Mouse (Mus musculus): ENCODE measurements around the gene Rabgap1l. TPM values are rescaled to one million over a fixed set of nuclear protein-coding genes. Genes with fewer than 3 reads are reported as not detected.

The Rabgap1l gene
- polyA plus RNA-seq, 1 experiment from 2014 or later = 13.6 TPM

DNA sequence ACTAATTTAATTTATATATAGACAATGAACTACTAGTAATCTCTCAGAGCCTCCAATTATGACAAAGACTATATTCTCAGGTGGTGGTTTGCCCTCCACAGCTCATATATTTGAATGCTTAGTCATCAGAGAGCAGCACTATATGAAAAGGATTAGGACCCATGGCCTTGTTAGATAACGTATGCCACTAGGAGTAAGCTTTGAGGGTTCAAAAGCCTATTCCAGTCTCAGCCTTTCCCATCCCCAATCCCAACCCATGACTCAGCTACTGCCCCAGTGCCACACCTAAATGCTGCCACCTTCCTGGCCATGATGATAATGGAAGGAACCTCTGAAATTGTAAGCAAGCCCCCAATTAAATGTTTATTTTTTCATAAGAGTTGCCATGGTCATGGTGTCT lies 195.6 kb downstream of the Rabgap1l start:
- Histone ChIP-seq H3K9ac (replicated peaks; ENCODE audit: low read length) (no peak overlapping the region), H3K4me1 (ENCODE audit: control insufficient read depth, insufficient read depth, low read length) (no peaks in the 10 kb centered on the region), H3K27me3 (ENCODE audit: control insufficient read depth, insufficient read depth, low read length) (no peaks in the 10 kb centered on the region), H3K4me2 (ENCODE audit: low read depth, low read length) (no peak overlapping the region), H3K27ac (replicated peaks; ENCODE audit: low read depth, low read length) (no peak overlapping the region), H3K9me3 (replicated peaks; ENCODE audit: control insufficient read depth, low read length) (no peaks in the 10 kb centered on the region), H3K36me3 (replicated peaks; ENCODE audit: control insufficient read depth, insufficient read depth, low read depth, low read length) (no peaks in the 10 kb centered on the region), H3K4me3 (ENCODE audit: low read depth, low read length) (no peak overlapping the region)
- no peak for DNase-seq (ENCODE audit: low spot score)
- ATAC-seq (replicated peaks; ENCODE audit: insufficient number of reproducible peaks, low FRiP score, low TSS enrichment, low read depth) = no peak
- 84% methylated on average over 1 of the region's 1 CpGs for WGBS

DNA sequence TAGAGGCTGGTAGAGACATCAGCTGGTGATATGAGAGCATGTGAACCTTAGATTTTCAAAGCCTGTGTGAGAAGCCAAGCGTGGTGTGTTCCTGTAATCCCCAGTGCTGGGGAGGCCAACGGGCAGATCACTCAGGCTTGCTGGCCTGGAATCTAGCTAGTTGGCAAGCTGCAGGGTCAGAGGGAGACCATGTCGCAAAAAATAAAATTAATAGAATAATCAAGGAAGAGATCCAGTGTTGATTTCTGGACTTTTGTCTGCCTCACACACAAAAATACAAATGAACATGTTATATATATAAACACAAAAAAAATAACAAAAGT lies 196.1 kb downstream of the Rabgap1l start:
- H3K9me3 ChIP-seq (replicated peaks; ENCODE audit: control insufficient read depth, low read length) = no peaks in the 10 kb centered on the region
- H3K27ac ChIP-seq (replicated peaks; ENCODE audit: low read depth, low read length) = no peak overlapping the region
- no peaks in the 10 kb centered on the region for H3K4me1 ChIP-seq (ENCODE audit: control insufficient read depth, insufficient read depth, low read length)
- no peak overlapping the region for H3K4me3 ChIP-seq (ENCODE audit: low read depth, low read length)
- H3K4me2 ChIP-seq (ENCODE audit: low read depth, low read length) = no peak overlapping the region
- 83% methylated on average over 3 of the region's 3 CpGs for WGBS
- no peak overlapping the region for H3K9ac ChIP-seq (replicated peaks; ENCODE audit: low read length)
- ATAC-seq (replicated peaks; ENCODE audit: insufficient number of reproducible peaks, low FRiP score, low TSS enrichment, low read depth) (no peak), DNase-seq (ENCODE audit: low spot score) (no peak)
- H3K27me3 ChIP-seq (ENCODE audit: control insufficient read depth, insufficient read depth, low read length) = no peaks in the 10 kb centered on the region
- H3K36me3 ChIP-seq (replicated peaks; ENCODE audit: control insufficient read depth, insufficient read depth, low read depth, low read length) = no peaks in the 10 kb centered on the region

DNA sequence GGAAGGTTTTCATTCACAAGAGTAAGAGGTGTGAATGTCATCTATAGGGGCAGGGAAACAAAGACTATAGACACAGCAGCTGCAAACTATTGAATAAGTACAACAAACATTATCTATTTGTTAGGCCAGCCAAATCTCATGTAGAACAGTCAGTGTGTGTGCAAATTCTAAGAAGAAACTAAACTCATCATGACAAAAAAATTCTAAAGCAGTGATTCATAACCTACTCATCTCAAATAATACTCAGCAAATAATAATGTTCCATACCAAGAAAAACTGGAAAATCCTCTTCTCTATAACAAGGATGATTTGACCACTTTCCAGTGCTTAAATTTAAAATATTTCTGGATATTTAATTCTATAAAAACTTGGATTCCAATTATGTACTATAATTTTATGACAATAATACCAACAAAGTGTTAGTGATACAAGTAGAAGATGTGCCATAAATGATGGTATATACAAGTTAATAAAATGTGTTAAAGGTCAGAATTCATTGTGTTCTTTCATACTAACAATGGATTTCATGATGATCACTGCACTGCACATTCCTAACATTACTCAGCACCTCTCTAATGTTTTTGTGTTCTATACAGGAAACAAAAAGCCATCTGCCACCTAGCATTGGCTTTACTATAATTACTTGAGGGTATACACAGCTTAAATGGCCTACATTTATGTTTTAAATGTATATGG lies 196.6 kb downstream of the Rabgap1l start:
- no peaks in the 10 kb centered on the region for H3K9me3 ChIP-seq (replicated peaks; ENCODE audit: control insufficient read depth, low read length)
- H3K4me3 ChIP-seq (ENCODE audit: low read depth, low read length) = no peak overlapping the region
- H3K4me1 ChIP-seq (ENCODE audit: control insufficient read depth, insufficient read depth, low read length) = no peaks in the 10 kb centered on the region
- no peaks in the 10 kb centered on the region for H3K36me3 ChIP-seq (replicated peaks; ENCODE audit: control insufficient read depth, insufficient read depth, low read depth, low read length)
- H3K27ac ChIP-seq (replicated peaks; ENCODE audit: low read depth, low read length) = no peak overlapping the region
- no peak for ATAC-seq (replicated peaks; ENCODE audit: insufficient number of reproducible peaks, low FRiP score, low TSS enrichment, low read depth)
- no peaks in the 10 kb centered on the region for H3K27me3 ChIP-seq (ENCODE audit: control insufficient read depth, insufficient read depth, low read length)
- DNase-seq (ENCODE audit: low spot score) = no peak
- no peak overlapping the region for H3K9ac ChIP-seq (replicated peaks; ENCODE audit: low read length)
- no peak overlapping the region for H3K4me2 ChIP-seq (ENCODE audit: low read depth, low read length)

DNA sequence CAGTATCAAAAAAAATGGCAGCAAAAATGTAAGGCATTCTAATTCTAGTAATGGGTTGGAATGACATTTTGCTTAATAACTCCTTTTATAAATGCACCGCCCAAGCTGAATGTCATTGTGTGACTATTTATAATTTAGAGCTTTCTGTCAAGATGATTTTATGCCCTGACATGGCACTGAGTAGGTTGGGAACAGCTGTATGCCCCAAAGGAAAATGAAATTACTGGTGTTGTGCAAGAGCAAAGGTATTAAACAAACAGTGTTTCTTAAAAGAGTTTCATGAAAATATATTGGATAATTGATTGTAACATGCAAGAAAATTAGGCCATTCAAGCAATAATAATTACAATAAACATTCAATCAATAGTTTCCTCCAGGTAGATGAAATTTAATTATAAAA lies 198.4 kb downstream of the Rabgap1l start:
- Histone ChIP-seq H3K9ac (replicated peaks; ENCODE audit: low read length) (no peak overlapping the region), H3K4me3 (ENCODE audit: low read depth, low read length) (no peak overlapping the region), H3K36me3 (replicated peaks; ENCODE audit: control insufficient read depth, insufficient read depth, low read depth, low read length) (no peaks in the 10 kb centered on the region), H3K9me3 (replicated peaks; ENCODE audit: control insufficient read depth, low read length) (no peaks in the 10 kb centered on the region), H3K27ac (replicated peaks; ENCODE audit: low read depth, low read length) (no peak overlapping the region), H3K4me2 (ENCODE audit: low read depth, low read length) (no peak overlapping the region), H3K27me3 (ENCODE audit: control insufficient read depth, insufficient read depth, low read length) (no peaks in the 10 kb centered on the region), H3K4me1 (ENCODE audit: control insufficient read depth, insufficient read depth, low read length) (no peaks in the 10 kb centered on the region)
- 78% methylated on average over 1 of the region's 1 CpGs for WGBS
- no peak for ATAC-seq (replicated peaks; ENCODE audit: insufficient number of reproducible peaks, low FRiP score, low TSS enrichment, low read depth)
- DNase-seq (ENCODE audit: low spot score) = no peak

DNA sequence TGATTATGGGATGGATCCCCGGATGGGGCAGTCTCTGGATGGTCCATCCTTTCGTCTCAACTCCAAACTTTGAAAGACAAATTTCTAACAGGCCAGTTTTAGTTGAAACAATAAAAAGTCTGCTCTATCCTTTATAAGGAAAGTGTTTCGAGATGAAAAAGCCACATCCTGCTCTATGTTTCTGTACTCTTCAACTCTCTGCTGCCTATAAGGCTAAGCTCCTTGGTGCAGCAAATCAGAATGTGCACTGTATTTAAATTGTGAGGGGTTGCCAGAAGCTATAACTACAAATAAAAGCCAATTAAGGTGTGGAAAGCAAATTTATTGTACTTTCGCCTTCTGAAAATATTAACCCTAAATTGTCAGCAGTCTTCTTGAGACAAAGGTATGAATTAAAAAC lies 198.9 kb downstream of the Rabgap1l start:
- no peaks in the 10 kb centered on the region for H3K4me1 ChIP-seq (ENCODE audit: control insufficient read depth, insufficient read depth, low read length)
- 84% methylated on average over 4 of the region's 4 CpGs for WGBS
- no peaks in the 10 kb centered on the region for H3K36me3 ChIP-seq (replicated peaks; ENCODE audit: control insufficient read depth, insufficient read depth, low read depth, low read length)
- no peak for ATAC-seq (replicated peaks; ENCODE audit: insufficient number of reproducible peaks, low FRiP score, low TSS enrichment, low read depth)
- no peaks in the 10 kb centered on the region for H3K27me3 ChIP-seq (ENCODE audit: control insufficient read depth, insufficient read depth, low read length)
- no peak overlapping the region for H3K4me3 ChIP-seq (ENCODE audit: low read depth, low read length)
- H3K27ac ChIP-seq (replicated peaks; ENCODE audit: low read depth, low read length) = no peak overlapping the region
- no peak overlapping the region for H3K4me2 ChIP-seq (ENCODE audit: low read depth, low read length)
- H3K9ac ChIP-seq (replicated peaks; ENCODE audit: low read length) = no peak overlapping the region
- no peak for DNase-seq (ENCODE audit: low spot score)
- H3K9me3 ChIP-seq (replicated peaks; ENCODE audit: control insufficient read depth, low read length) = no peaks in the 10 kb centered on the region

DNA sequence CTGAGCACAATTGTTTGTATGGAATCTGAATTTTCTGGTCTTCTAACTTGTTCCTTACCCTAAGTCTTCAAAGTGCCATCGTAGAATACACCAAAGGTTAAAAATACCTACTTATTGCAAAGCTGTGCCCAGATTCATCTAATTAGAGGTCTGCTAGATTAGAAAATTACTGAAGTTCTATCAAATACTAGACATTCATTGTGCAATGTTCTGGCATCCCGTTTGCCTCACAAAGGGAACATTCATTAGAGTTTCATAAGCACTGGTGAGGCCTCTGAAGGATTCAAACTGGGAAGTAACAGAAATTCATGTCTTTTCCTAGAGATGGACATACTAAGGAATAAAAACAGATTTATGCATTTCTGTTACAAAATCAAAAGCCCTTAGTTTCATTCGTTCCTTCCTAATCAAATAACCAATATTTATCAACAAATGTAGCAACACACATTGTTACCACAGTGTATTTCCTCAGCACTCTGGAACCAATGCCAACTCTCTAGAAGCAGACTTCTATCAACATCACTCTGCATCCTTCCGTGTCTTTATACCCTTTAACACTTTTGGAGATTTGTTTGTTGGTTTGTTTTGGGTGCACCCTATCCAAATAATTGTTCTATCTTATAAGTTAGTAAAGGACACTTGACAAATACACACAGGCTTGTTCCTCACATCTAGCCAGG lies 204.0 kb downstream of the Rabgap1l start:
- DNase-seq (ENCODE audit: low spot score) = no peak
- Histone ChIP-seq H3K4me2 (ENCODE audit: low read depth, low read length) (no peak overlapping the region), H3K9me3 (replicated peaks; ENCODE audit: control insufficient read depth, low read length) (no peaks in the 10 kb centered on the region), H3K4me3 (ENCODE audit: low read depth, low read length) (no peak overlapping the region), H3K36me3 (replicated peaks; ENCODE audit: control insufficient read depth, insufficient read depth, low read depth, low read length) (no peaks in the 10 kb centered on the region), H3K9ac (replicated peaks; ENCODE audit: low read length) (no peak overlapping the region), H3K4me1 (ENCODE audit: control insufficient read depth, insufficient read depth, low read length) (no peaks in the 10 kb centered on the region), H3K27me3 (ENCODE audit: control insufficient read depth, insufficient read depth, low read length) (no peaks in the 10 kb centered on the region), H3K27ac (replicated peaks; ENCODE audit: low read depth, low read length) (no peak overlapping the region)
- ATAC-seq (replicated peaks; ENCODE audit: insufficient number of reproducible peaks, low FRiP score, low TSS enrichment, low read depth) = no peak
- 73% methylated on average over 4 of the region's 4 CpGs for WGBS

DNA sequence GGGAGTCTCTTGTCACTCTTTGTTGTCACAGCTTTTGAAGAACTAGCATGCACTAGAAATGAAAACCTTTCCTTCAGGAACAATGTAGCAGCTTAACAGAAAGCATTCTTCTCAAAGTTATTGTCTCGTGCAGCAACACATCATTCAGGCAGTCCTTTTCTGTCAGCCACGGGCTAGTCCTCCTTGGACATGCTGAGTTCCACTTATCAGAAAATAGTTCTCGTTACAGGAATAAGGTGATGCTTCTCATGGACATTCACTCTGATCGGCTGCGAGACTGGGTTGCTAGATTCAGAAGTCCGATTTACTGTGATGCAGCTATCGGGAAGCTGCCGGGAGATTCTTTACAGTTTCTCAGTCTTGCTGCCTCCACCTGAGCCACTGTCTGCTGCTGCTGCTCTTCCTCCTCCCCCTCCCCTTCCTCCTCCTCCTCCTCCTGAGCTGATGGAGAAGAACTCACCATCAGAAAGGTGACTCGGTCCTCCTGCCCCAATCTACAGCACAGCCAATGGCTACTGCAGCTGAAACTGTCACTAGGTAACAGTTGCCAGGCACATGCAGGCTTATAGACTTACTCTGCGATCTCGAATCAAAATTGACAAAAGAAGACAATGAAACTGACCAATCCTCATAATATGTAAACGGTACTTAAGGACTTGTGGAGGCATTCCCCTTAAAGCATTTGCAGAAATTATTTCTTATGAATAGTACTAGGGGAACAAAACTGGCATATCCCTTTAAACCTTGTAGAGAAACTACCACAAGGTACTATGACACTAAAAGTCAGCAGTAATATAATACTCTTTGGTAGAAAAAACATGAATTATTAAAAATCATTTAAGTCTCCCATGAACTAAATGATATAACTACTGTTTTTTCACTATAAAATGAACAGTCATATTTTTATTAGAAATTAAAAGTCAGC lies 213.4 kb downstream of the Rabgap1l start:
- no peak overlapping the region for H3K27ac ChIP-seq (replicated peaks; ENCODE audit: low read depth, low read length)
- H3K4me1 ChIP-seq (ENCODE audit: control insufficient read depth, insufficient read depth, low read length) = no peaks in the 10 kb centered on the region
- DNase-seq (ENCODE audit: low spot score) (no peak), ATAC-seq (replicated peaks; ENCODE audit: insufficient number of reproducible peaks, low FRiP score, low TSS enrichment, low read depth) (no peak)
- 68% methylated on average over 12 of the region's 12 CpGs for WGBS
- no peaks in the 10 kb centered on the region for H3K27me3 ChIP-seq (ENCODE audit: control insufficient read depth, insufficient read depth, low read length)
- H3K9me3 ChIP-seq (replicated peaks; ENCODE audit: control insufficient read depth, low read length) = no peaks in the 10 kb centered on the region
- no peak overlapping the region for H3K9ac ChIP-seq (replicated peaks; ENCODE audit: low read length)
- H3K36me3 ChIP-seq (replicated peaks; ENCODE audit: control insufficient read depth, insufficient read depth, low read depth, low read length) = no peaks in the 10 kb centered on the region
- no peak overlapping the region for H3K4me3 ChIP-seq (ENCODE audit: low read depth, low read length)
- H3K4me2 ChIP-seq (ENCODE audit: low read depth, low read length) = no peak overlapping the region

DNA sequence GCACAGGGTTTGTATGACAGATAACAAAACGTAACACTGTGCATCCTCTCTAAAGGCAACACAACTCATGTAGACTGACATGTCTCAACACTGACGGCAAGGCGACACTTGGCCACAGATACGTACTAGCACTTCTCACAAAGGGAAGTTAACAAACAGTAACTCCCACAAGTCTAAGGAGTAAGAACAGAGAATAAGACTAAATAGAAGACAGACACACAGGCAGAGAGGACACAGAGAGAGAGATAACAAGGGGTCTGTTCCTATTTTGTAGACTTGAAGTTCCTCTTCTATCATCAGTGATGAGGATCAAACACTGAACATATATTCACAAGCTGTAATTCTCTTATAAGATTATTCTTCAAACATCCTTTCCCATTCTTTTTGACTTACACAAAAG lies 216.9 kb downstream of the Rabgap1l start:
- ATAC-seq (replicated peaks; ENCODE audit: insufficient number of reproducible peaks, low FRiP score, low TSS enrichment, low read depth) (no peak), DNase-seq (ENCODE audit: low spot score) (no peak)
- Histone ChIP-seq H3K4me3 (ENCODE audit: low read depth, low read length) (no peak overlapping the region), H3K9ac (replicated peaks; ENCODE audit: low read length) (no peak overlapping the region), H3K27ac (replicated peaks; ENCODE audit: low read depth, low read length) (no peak overlapping the region), H3K4me2 (ENCODE audit: low read depth, low read length) (no peak overlapping the region), H3K36me3 (replicated peaks; ENCODE audit: control insufficient read depth, insufficient read depth, low read depth, low read length) (no peaks in the 10 kb centered on the region), H3K27me3 (ENCODE audit: control insufficient read depth, insufficient read depth, low read length) (no peaks in the 10 kb centered on the region), H3K4me1 (ENCODE audit: control insufficient read depth, insufficient read depth, low read length) (no peaks in the 10 kb centered on the region), H3K9me3 (replicated peaks; ENCODE audit: control insufficient read depth, low read length) (no peaks in the 10 kb centered on the region)
- 84% methylated on average over 4 of the region's 4 CpGs for WGBS
